Mouse (Mus musculus) adrenal gland, postnatal 14 days (tissue): ENCODE measurements around the gene Vps33b. TPM values are rescaled to one million over a fixed set of nuclear protein-coding genes. Genes with fewer than 3 reads are reported as not detected.

Experiments
- DNase-seq: peaks from one replicate; pipeline ENCODE4 v3.0.0; 2021; ENCODE audit warnings: mixed read lengths
- total RNA-seq: library from RNA; stranded (reverse); gene quantifications from 2 replicates; pipeline ENCODE4 v1.2.3, GENCODE M21; 2021

The Vps33b gene
- total RNA-seq, 1 experiment from 2014 or later, result 15.9 TPM

DNA sequence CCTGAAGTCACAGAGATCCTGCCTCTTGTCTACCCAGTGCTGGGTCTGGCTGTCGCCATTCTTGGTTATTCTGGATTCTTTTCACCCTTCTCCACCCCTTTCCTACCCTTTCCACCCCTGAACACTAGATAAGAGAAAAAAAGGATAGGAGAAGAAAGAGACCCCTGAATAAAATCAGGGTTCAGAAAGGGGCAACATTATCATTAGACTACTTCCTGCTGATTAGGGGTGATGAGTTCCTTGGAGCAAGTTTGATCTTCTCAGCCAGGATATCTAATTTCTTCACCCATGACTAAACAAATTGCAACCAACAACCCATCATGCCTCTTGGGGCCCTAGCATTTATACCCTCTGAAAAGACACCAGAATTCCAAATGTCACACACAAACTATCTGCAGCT lies 1.7 kb upstream of the Vps33b start:
- DNase-seq, result no peak

DNA sequence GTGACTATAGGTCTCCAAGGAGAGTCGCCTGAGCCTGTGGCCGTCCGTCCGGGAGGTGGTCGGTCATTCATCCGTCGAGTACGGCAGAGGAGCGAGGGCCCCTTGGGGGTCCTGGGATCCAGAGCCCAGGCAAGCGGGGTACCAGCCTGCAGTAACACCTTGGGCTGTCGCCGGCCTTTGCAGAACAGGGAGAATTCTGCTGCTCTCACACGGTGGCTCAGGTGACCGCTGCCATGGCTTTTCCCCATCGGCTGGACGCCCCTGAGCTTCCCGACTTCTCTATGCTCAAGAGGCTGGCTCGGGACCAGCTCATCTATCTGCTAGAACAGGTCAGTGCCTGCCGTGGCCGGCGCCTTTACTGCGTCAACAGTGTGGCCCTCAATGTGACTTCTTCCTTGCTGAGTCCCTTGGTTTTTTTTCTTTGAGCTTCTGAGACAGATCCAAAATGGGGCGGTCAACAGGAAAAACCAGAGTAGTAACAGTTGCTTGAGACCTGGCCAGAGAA lies 354 bp downstream of the Vps33b start:
- DNase-seq, result peak; percentile 73

DNA sequence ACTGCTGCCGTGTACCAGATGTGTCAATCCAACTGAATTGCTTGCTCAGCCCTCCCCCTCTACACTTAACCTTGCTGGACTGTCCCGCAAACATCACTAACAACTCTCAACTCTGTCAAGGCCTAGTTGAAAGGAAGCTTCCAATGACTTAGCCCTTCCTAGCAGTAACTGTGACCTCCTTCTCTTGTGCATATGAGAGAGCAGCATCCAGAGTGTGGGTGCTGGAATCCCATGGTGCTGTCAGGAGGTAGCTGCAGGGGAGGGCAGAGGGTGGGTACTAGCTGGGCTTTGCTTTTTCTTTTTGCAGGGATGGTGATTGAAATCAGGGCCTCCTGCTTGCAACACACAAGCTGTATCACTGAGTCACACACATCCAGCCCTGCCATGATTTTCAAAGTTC lies 4.0 kb downstream of the Vps33b start:
- DNase-seq, result peak; percentile 23

GRCm38 (mm10) chr7:80276374-80276773 lies 6.9 kb downstream of the Vps33b start:
- DNase-seq, result no peak

- DNase-seq, result no peak
Observed at GRCm38 (mm10) chr7:80280032-80280431, 10.6 kb downstream of the Vps33b start.

DNA sequence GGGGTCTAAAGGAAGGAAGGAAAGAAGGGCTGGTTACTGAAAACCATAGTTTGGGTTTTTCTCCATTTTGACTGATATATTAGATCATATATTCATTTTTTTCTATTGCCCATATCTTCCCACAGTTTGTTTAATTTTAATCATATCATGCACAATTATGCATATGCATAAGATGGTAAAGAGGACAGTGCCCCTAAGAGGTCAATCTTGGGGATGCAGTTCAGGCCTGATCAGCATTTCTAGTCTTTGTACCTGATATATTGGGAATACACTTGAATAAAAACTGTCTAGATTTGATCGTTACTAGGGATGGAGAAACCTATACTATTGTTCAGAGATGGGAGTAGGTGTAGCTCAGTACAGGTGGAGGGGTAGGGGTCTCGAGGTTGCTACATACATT lies 11.5 kb downstream of the Vps33b start:
- DNase-seq, result no peak

- peak; percentile 52 for DNase-seq
Observed at GRCm38 (mm10) chr7:80281646-80282045, 12.2 kb downstream of the Vps33b start.

DNA sequence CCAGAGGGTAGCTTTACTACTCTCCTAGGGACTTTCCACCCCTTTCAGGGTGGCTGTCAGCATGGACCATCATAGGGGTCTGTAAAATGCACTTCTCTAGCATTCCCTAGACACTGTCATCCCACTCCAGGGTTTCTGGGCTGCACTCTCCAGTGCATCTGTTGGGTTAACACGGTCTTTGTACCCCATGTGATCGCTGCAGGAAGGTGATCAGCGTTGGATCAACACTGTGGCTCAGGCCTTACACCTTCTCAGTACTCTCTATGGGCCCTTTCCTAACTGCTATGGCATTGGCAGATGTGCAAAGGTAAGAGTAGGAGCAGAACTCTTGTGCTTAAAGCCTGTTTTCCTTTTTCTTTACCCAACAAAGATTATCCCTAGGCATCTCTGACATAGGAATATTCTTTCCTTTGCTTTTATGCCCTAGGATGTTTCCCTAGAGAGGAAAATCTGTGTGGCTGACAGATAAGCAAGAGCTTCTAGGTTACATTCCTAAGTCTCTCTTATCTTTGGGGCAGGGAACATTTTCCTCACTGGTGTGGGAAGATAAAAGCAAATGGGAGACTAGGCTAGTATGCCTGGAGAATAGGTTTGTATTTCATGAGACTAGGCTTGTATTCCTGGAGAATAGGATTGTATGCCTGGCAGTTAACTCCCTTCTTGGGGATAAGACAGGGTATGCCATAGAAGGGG lies 13.9 kb downstream of the Vps33b start:
- DNase-seq, result no peak

GRCm38 (mm10) chr7:80284391-80284790 lies 14.9 kb downstream of the Vps33b start:
- no peak for DNase-seq

GRCm38 (mm10) chr7:80285725-80286124 lies 16.3 kb downstream of the Vps33b start:
- DNase-seq, result no peak

- DNase-seq, result no peak
Observed at GRCm38 (mm10) chr7:80287736-80288135, 18.3 kb downstream of the Vps33b start.

DNA sequence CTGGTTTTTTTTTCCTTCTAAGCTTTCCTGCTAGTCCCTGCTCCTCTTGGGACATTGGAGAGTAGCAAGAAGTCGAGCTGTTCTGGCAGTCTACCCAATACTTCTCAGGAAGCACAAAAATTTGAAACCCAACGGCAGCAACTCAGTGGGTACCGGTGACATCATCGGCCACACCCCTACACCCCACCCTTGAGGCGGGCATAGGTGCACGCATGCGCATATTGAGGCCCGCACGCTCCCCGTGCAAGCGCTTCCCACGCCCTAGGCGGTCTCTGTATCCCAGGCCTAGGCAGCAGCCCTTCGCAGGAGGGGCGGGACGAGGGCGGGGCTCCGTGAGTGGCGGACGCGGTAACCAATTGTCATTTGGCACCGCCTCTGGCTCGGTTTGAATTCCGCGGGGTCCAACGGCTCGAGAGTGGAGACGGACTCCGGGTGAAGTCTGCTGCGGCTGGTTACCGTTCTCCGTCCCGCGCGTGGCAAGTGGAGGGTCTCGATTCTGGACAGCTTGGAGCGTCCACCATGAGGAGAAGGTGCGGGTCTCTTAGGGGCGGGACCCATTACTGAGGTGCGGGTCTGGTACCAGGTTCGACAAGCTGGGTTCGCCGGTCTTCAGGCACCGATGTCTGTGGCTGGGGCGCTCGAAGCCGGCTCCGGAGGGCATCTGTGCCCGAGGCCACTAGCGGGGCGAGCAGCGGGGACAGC lies 24.8 kb downstream of the Vps33b start, which contains the start of gene Prc1:
Gene Prc1 (plus strand): TSS at position 389 of the 702 bp plus-strand sequence.
- DNase-seq, result peak; percentile 99

DNA sequence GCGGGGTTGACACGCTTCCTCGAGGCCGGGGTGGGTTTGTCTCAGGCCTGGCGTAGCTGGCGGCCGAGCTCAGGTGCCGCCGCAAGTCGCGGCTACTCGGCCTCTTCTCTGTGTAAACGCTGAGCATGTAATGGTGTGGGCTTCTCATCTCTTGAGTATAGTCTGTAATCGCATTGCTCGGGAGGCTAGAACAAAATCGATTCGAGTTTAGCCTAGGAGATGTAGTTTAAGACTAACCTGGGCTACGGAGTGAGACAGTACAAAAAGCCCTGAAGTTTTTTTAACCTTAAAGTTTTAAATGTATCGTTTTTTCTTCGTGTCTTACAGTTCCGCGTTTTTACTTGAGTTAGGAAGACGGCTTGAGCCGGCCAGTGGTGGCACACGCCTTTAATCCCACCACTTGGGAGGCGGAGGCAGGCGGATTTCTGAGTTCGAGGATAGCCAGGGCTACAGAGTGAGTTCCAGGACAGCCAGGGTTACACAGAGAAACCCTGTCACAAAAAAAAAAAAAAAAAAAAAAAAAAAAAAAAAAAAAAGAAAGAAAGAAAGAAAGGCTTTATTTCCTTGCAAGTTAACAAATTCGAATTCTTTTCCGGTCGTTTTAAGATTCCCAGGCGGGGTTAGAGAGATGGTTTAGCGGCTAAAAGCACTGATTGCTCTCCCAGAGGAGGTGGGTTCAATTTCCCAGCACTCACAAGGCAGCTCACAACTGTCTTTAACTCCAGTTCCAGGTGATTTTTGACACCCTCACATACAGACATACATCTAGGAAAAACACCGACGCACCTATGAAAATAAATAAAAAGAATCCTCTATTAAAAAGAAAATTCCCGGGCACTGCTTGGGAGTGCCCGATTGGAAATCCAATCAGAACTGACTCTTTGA lies 25.6 kb downstream of the Vps33b start:
- no peak for DNase-seq

- DNase-seq, result no peak
Observed at GRCm38 (mm10) chr7:80296462-80296861, 27.0 kb downstream of the Vps33b start.

DNA sequence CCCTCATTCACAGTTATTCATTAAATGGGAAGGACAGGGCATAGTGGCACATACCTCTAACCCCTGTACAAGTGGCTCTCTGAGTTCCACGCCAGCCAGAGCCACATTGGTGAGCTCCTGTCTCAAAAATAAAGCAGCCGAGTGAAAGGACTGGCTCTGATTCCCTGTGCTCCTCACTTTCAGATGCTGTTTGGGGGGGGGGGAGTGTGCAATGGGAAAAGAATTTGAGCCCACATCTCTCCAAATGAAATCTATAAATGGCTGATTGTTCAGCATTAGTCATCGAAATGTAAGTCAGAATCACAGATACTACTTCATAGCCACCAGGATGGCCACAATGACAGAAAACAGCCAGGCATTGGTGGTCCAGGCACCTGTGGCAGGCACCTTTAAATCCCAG lies 27.6 kb downstream of the Vps33b start:
- DNase-seq, result no peak

DNA sequence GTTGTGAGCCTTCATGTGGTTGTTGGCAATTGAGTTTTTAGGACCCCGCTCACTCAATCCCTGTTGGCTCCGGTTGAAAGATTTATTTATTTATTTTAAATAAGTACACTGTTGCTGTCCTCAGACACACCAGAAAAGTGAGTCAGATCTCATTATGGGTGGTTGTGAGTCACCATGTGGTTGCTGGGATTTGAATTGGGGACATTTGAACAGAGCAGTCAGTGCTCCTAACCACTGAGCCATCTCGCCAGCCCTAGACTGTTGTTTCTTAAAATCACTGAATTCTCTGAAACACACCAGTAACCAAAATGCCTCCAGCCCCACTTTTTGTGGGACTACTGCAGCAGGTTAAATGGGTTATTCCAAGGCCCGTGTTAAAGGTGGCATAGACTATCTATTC lies 29.3 kb downstream of the Vps33b start:
- DNase-seq, result no peak

- DNase-seq, result no peak
Observed at GRCm38 (mm10) chr7:80299568-80299967, 30.1 kb downstream of the Vps33b start.

DNA sequence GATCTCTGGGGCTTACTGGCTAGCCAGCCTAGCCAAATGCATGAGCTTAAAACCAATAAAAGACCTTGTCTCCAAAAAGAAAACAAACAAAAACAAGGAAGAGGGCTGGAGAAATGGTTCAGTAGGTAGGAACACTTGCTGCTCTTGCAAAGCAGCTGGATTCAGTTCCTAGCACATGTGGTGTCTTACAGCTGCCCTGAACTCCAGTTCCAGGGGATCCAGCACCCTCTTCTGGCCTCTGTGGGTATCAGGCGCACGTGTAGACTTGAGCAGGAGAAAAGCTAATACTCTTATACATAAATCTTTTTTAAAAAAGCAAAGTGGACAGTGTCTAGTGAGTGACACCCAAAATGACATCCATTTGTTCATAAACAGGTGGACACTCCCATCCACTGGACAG lies 32.1 kb downstream of the Vps33b start:
- DNase-seq, result no peak

DNA sequence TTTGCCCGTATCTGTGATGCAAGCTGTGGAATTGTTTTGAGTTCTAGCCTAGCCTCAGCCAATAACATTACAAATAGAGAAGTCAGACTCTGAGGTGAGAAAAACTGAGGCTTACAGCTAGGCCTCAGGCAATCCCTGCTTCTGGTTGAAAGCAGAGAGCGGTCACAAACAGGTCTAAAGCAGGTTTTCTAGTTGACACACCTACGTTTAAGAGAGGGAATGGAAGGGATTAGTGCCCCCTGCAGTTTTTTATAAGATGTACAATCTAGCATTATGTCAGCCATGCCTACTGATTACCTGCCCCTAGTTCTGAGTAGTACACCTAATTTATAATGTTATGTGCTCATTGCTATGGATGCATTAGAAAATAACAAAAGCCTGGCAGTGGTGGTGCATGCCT lies 38.3 kb downstream of the Vps33b start:
- DNase-seq, result no peak

- no peak for DNase-seq
Observed at GRCm38 (mm10) chr7:80310771-80311170, 41.3 kb downstream of the Vps33b start.

- no peak for DNase-seq
Observed at GRCm38 (mm10) chr7:80315733-80316132, 46.3 kb downstream of the Vps33b start.

DNA sequence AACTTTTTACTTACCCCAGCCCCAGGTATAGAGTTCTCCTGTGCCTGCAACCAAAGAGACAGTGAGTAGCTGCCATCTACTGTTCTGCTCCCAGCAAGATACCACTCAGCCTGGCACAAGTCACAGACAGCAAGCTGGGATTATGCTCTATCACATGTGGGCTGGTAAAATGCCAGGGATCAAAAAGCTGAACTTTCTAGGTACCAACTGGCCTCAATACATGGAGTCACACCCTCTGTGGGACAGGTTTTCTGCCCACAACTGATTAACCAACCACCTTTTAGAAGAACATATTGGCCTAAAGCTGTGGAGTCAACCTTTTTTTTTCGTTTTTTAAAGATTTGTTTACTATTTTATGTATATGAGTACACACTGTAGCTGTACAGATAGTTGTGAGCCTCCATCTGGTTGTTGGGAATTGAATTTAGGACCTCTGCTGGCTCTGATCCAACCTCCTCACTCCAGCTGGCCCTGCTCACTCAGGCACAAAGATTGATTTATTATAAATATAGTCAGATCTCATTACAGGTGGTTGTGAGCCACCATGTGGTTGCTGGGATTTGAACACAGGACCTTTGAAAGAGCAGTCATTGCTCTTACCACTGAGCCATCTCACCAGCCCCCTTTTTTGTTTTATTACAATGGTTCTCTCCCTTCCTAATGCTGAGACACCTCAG lies 48.1 kb downstream of the Vps33b start:
- no peak for DNase-seq
